Mouse (Mus musculus): ENCODE measurements around the gene Tmem159.

Tmem159 gene

DNA sequence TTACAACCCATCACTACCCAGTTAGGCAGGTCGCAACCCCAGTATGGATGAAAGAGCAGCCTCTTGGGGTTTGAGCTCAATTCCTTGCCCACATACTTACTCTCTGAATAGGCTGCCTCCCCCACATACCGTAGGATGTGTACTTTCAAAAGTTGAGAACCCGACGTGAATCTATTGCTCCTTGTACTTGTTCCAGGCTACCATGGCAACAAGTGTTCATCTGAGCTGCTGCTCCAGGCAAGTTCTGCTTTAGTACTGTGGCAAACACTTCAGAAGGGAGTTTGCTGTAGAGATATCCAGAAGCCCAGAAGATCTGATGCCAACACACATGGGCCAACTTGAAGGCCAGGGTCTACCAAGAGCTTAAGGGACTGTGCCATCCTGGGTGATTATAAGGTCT lies 26.8 kb downstream of the Tmem159 start:
- DNase-seq (ENCODE audit: extremely low read depth, low read depth, low spot score): no peak

GRCm38 (mm10) chr7:120142743-120143142 lies 40.6 kb downstream of the Tmem159 start:
- DNase-seq (ENCODE audit: extremely low read depth, low read depth, low spot score): no peak

- DNase-seq (ENCODE audit: extremely low read depth, low read depth, low spot score): no peak
Measured at GRCm38 (mm10) chr7:120145191-120145590, 43.0 kb downstream of the Tmem159 start, which contains the start of gene Zp2. TSS of gene Zp2 (minus strand) at chr7:120145291.

- DNase-seq (ENCODE audit: extremely low read depth, low read depth, low spot score): no peak
Measured at GRCm38 (mm10) chr7:120150257-120150656, 48.1 kb downstream of the Tmem159 start.

DNA sequence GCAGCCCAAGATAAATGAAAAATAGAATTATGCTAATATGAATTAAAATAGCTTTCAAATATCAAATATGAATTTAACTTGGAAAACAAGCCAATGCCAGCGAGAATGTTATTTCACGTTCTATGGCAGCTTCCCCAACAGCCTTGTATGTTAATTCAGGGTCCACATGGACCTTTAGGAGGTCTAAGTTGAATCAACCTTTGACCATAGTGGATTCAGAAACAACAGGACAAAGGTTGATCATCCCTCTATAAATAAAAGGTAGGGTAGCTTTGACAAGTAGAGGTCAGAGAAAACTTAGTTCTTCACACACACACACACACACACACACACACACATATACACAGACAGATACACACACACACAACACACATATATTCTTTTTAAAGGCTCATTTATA lies 48.7 kb downstream of the Tmem159 start:
- no peak for DNase-seq (ENCODE audit: extremely low read depth, low read depth, low spot score)

GRCm38 (mm10) chr7:120156841-120157409 lies 54.8 kb downstream of the Tmem159 start:
- DNase-seq (ENCODE audit: extremely low read depth, low read depth, low spot score): no peak

- DNase-seq (ENCODE audit: extremely low read depth, low read depth, low spot score): no peak
Measured at GRCm38 (mm10) chr7:120157575-120158061, 55.5 kb downstream of the Tmem159 start.

- DNase-seq (ENCODE audit: extremely low read depth, low read depth, low spot score): no peak
Measured at GRCm38 (mm10) chr7:120158121-120158613, 56.0 kb downstream of the Tmem159 start.

- DNase-seq (ENCODE audit: extremely low read depth, low read depth, low spot score): no peak
Measured at GRCm38 (mm10) chr7:120163581-120164251, 61.6 kb downstream of the Tmem159 start.

Data from fat pad, adult 2 months (tissue).